Mouse (Mus musculus): ENCODE results near the gene Rab3il1.

Rab3il1 gene

DNA sequence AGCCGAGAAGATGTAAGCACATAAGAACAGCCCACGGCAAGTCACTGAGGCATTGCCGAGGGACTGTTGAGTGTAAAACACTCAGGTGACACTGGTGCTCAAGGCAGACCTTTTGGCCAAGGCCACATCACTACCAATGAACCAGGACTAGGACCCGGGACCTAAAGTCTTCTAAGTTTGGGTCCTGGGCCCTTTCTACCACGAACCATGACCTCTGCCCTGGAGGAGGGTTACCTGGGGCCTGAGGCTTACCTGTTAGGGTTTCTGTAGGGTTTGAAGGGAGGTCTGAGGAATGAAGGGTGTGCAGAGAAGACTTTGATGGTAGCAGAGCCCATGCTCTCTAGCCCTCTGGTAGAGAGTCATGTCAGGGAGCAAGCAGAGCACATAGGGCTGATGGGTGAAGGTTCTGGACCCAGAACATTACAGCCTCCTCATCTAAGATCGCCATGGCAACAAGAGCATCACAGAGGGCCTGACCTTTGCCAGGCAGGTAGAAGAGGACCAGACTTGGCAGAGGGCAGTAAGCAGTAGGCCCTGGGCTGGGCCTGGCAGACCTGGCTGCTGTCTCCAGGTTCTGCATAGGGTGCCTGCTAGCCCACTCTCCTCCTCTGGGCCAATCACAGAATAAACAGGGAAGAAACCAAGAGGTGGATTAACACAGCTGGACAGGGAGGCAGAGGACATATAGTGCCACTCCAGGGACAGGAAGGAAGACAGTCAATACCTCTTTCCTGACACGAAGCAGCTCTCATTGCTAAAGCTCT lies at the start of gene Rab3il1, which contains the start of gene Best1:
Rab3il1 (plus strand) TSS at position 464 of the 764 bp plus-strand sequence.
Best1 (minus strand) TSS at position 428 of the 764 bp plus-strand sequence.
- no peak for DNase-seq

DNA sequence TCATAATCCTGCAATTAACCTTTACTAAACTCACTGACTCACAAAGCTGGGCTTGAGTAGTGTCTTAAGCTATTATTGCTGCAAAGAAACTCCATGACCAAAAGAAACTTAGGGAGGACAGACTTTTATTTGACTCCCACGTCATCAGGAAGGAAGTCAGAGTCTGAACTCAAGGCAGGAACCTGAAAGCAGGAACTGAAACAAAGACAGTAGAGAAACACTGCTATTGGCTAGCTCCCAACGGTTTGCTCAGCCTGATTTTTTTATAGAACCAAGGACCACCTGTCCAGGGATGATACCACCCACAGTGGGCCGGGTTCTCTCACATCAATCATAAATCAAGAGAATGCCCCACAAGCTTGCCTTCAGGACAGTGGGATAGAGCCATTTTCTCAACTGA lies 49.1 kb upstream of the Rab3il1 start:
- DNase-seq: no peak

DNA sequence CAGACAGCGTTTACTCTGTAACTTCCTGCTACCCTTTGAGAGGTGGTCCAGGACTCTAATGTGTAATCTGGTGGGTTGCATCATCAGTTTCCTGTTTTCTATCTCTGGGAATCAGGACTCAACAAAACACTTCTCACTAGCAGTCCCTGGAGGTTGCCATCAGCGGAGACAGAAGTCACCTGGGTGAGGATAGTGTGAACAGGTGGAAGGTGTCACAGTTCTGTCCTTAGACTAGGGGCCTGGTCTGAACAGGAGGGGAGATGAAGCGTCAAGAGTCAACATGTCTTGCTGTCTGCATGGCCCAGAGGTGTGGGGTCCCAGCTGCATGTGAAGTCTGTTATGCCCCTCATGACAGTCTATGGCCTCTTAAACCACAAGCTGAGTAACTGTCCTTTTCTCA lies 48.6 kb upstream of the Rab3il1 start:
- no peak for DNase-seq

DNA sequence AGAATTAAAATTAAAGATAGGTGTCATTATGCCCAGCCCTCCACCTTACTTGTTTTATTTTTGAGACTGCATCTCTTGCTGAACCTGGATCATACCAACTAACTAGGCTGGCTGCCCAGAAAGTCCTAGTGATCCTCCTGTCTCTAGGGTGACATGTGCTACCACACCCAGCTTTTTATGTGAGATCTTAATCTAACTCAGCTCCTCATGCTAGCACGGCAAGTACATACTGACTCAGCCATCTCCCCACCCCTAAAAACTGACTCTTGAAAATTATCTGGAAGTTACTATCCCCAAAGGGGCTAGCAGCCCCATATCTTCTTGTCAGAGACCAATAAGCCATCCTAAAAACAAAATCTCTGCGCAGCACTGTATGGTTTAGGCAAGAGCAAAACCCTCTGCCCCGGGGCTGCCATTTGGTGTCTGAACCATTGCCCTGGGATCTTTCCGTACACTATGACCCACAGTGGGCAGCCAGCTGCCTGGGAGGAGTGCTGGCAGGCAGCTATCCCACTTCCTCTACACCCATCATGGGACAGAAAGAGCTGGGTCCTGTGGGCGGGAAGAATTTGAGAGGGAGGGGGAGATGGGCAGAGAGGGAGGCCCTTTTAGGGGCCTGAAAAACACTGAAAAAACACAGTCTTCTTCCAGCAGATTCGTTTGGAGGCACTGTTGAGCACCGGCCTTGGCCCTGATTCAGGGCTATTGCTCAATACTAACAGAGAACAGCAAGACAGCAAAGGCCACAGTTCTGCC lies 47.2 kb upstream of the Rab3il1 start:
- peak; percentile 88 for DNase-seq

DNA sequence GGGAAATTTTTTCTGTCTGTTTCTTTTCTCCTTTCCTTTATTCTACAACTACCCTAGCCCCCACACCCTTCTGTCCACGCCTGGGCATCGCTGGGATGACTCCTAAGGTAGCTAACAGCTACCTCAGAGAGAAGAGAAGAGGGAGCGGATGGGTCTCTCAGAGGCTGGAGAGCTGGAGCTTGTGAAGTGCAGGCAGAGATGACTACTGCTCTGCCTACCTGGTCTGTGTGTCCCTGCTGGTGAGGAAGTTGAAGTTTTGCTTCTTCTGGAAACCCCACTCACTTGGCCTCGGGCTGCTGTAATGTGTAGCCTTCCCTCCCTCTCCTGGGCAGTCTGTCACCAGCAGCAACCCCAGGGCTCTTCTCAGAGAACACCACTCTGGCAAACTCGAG lies 46.7 kb upstream of the Rab3il1 start:
- peak; percentile 48 for DNase-seq

DNA sequence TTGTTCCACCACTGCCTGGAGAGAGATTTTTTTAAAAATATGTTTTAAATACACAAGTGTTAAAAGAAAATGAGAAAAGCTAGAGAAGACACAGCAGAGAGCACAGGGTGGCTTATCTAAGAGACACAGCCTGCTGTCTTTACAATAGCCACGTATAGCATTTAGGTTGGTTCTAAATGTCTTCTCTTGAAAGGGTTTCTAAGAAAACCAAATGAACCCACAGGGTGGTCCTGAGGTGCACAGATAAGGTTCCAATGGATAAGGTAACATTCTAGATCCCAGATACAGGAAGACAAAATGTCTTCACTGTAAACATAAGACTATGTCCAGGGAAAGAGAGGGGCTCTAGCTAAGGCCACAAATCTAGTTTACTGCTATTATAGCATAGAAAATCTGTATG lies 46.0 kb upstream of the Rab3il1 start:
- DNase-seq: no peak

DNA sequence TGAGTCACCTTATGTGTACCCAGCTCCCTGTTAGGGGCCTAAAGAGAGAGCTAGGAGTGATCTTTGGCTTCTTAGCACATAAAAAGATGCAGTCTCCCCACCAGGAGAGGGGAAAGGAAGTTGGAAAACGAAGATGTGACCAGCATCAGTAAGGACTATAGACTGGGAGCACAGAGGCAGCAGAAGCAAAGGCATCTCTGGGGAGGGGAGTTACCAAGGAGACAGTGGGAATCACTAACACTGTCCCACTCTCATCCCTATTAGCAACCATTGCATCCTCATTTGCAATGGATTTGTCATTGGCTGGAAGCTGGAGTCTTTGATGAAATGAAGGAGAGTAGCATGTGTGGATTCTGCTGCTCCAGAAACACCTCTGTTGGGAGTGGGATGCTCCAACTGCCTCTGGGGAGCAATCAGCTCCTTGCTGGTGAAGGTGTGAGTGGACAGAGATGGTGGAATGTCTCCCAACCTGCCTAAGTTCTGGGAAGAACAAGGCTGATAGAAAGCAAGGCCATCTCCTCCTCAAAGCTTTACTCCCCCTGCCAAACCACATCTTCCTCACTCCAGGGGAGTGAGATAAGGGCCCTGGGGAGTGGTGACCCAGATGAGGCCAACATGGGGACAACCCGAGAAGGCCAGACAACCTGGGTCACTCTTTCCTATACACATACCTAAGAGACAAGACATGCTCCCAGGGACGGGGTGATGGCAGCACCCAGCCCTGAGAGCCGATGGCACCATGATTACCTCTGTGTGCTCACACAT lies 44.7 kb upstream of the Rab3il1 start:
- DNase-seq: no peak

DNA sequence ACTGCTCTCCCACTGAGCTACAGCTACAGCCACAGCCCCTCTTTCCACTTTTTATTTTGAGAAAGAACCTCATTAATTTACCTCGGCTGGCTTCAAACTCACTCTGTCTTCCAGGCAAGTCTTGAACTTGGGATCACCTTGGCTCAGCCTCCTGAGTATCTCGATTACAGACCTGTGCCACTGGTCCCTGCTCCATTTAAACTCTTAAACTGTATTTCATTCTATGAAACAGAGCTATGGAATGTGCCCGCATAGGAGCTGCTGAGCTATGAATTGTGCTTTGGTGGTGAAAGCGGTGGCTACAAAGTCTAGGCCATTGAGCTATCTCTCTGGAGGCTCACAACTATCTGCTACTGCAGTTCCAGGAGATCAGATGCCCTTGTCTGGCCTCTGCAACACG lies 43.5 kb upstream of the Rab3il1 start:
- DNase-seq: no peak

DNA sequence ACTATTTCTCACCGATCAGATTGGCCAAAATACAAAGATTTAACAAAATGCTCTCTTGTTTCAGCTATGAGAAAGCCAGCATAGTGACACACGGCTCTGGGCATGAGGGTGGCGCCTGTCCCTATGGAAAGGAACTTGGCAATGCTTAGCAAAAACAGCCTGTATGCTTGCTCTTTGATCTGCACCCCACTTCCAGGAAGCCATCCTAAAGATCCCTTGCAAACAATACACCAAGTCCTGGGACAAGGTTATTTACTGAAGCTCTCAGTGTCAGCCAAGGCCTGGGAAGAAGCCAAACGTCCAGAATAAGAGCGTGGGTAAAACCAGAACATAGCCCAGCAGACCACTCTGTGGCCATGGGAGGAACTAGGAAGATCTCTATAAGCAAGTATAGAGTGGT lies 40.7 kb upstream of the Rab3il1 start:
- DNase-seq: no peak

DNA sequence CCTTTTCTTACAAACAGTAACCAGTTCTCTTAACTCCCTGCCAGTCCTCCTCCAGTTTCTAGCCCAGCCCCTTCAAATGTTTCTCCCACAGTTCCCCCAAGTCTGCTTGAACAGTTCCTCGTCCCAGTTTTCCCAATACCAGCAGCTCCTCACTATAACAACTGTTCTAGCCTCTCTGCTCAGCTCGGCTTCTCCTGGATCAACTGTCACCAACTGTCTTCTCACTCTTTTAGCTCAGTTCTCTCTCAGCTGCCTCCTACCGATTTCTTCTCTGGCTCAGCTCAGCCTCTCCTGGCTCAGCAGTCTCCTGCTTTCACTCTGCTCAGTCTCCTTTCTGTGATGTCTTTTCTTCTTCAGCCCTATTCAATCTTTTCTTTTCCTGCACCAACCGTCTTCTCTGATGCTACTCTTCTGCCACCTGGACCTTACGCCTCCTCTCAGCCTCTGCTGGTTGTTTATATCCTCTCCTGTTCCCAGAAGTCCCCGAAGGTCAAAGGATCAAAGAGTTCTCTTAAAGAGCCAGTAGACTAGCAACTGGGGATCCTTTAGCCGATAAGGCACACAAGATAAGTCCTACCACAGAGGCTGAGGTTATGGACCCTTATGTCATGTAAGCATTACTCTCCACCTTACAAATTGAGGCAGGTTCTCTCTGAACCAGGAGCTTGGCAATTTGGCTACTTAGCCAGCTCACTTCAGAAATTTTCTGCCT lies 37.1 kb upstream of the Rab3il1 start:
- no peak for DNase-seq

DNA sequence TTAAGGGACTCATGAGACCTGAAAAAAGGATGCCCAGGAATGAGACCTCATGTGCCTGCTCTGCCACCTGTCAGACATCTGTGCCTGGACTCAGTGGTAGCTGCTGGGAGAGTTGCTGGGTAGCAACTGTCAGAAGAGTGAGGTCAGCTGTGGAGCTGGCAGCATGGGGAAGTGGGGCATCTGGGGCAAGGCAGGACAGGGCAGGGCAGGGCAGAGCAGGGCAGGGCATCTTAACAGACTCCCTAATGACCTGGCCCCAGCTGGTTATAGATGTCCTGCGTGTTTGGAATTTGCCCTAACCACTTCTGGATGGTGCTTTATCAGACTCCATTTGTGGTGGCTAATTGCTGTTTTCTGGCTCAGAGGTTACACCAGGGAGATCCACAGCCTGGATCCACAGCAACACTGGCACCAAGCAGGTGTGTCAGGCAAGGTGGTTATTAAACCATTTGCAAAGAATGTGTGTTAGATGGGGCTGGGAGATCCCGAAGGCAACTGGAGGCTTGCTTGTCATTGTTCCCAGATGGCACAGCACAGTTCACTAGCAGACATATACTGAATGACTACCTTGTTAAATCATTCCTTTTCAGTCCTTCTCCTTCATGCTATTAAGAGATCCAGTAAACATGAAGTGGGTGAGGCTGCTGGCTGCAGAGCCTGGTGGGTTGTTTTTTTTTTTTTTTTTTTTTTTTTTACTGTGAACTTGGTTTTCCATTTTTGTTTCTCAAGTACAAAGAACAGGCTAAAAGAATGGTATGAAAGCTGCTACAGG lies 35.2 kb upstream of the Rab3il1 start:
- DNase-seq: no peak

DNA sequence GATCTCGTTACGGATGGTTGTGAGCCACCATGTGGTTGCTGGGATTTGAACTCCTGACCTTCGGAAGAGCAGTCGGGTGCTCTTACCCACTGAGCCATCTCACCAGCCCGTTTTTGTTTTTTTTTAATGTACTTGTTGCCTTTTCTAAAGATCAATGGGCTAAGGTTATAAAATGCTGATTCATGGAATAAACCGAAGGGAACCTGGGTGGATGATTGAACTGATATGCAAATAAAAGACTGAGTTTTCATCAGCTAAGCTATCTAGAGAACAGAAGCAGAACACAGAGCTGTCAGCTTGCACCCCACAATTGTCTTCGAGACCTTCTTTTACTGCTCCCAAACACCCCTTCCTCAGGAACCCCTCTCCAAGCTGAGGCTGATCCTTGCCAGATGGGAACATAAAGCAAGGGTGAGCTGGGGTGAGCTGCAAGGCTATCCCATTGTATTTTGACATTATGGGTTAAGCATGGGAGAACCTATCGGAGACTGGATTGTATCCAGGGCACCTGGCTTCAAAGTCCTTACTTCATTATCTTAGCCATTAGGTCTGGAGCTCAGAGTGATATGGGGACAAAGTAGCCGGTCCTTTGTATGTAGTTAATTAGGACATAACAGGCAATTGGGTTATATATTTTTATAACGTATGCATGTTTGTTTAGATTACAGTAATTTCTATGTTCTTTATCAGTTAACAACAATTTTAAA lies 33.2 kb upstream of the Rab3il1 start:
- DNase-seq: no peak

DNA sequence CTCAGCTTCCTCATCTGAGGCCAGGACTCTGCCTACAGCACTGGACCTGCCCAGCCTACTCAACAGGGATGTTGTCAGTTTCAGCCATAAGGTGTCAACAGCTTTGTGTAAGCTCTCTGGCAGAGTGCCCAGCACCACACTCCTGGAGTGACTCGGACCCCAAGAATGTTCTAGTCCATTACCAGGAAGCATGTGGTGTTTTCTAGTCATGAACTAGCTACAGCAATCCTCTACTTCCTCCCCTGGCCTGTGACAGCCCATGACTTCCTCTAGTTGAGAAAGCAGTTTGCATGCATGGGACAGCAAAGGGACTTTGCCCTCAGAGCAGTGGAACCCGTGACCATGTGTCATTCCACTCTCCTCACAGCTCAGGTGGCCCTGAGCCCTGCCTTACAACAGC lies 26.6 kb upstream of the Rab3il1 start:
- peak; percentile 58 for DNase-seq

DNA sequence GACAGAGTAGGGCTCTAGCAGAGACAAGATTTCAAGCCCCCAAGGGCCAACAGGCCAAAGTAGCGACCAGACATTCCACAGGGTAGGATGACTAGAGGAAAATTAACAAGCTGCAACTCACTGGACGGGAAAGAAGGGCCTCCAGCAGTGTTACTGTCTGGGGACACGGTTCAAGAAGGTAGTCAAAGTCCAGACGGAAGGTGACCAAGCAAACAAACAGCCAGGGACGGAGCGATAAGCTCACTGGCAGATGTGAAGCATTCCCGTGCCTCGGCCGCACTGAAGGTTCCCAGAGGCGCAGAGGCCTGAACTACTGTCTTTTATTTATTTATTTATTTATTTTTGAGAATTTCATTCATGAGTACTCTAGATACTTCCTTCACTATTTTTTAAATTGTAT lies 24.4 kb upstream of the Rab3il1 start:
- DNase-seq: no peak

DNA sequence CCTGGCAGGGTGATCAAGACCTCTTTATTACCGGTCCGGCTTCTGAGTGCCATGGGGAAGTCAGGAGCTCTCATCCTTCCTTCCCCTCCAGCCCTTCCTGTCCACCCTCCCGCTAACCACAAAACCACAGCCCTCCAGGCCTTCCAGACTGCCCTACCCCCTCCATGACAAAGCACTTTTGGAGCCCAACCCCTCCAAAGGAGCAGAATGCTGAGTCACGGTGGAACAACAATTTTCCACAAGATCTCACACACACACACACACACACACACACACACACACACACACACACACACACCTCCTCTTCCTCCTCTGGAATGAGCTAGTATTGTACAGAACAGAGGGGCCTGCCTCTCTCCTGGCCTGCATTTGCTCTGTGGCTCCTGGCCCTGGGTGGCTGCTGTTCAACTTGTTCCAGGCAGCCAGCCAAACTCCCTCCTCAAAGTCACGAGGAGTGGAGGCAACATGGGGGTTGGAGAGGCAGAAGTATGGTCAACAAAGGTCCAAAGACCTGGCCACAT lies 23.0 kb upstream of the Rab3il1 start:
- DNase-seq: peak; percentile 87

DNA sequence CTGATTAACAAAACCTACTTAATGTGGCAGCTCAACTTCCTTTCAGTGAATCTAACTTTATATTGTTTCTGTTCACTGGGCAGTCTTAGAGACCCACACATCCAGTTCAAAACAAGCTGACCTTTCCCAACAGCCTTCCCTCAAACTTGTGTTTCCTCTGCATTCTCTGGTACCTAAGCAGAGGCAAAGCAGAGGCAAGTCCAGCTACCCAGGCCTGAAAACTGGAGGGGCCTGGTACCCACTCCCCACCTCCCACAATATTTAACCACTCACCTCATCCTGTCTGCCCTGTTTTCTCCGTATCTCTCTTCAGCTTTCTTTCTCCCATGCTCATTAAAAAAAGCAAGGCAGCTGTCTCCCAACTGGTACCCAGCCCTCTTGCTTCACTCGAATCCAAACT lies 22.3 kb upstream of the Rab3il1 start:
- no peak for DNase-seq

DNA sequence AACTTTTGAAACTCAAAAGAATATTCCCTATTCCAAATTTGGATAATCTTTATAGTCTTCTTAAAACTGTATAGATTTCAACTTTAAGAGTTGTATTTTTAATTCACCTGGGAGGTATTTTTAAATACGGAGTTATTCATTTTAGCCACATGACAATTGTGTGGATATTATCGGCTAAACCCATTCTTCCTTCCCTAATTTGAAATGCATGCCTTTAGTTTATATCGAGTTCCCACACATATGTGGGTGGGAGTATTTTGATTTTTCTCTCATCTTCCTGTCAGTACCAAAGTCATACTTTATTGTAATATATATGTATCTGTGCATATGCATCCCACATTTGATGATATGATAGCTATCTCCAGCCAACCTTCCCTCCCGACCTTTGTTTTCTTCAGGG lies 21.2 kb upstream of the Rab3il1 start, which contains the start of gene Fth1:
Fth1 (plus strand) TSS at position 341 of the 400 bp plus-strand sequence.
- DNase-seq: no peak

DNA sequence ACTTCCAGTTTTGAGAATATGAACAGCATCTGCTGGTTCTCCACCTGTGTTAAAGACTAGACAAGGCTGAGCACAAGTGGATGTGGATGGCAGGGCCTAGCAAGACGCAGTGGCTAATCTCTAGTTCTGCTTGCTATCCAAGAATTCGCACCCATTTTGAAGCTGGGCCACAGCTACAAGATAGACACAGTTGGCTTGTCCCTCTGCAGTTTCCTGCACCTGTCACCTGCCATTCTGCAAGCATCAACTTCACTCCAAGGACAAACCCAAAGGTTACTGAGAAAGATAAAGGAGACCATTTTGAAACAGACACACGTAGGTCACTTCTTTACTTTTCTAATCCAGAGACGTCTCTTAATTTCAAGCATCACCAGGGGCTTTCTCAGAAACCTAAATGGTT lies 19.8 kb upstream of the Rab3il1 start:
- no peak for DNase-seq

DNA sequence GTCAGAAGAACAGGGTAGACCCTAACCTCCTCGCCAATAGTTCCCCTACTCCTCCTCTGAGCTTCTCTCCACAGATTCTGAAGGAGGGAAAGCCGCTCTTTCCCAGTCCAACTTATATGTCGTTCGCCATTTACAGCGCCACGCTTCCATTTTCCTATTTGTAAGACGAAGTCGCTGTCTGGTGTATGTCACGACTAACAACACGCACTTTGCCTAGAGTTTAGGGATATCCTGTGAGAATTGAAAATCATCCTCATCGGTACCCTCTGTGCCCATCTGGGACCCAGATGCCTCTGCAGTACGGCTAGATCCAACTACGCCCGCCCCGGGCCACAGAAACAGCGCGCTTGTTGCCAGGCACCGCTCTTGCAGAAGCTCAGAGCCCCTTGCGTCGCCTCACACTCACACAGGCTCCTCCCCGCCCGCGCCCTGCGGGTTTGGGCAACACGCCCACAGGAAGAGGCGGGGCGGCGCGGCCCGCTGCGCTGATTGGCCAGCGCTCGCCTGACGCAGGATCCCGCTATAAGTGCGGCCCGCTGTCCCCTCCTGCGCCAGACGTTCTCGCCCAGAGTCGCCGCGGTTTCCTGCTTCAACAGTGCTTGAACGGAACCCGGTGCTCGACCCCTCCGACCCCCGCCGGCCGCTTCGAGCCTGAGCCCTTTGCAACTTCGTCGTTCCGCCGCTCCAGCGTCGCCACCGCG lies 19.2 kb upstream of the Rab3il1 start:
- peak; percentile 97 for DNase-seq

DNA sequence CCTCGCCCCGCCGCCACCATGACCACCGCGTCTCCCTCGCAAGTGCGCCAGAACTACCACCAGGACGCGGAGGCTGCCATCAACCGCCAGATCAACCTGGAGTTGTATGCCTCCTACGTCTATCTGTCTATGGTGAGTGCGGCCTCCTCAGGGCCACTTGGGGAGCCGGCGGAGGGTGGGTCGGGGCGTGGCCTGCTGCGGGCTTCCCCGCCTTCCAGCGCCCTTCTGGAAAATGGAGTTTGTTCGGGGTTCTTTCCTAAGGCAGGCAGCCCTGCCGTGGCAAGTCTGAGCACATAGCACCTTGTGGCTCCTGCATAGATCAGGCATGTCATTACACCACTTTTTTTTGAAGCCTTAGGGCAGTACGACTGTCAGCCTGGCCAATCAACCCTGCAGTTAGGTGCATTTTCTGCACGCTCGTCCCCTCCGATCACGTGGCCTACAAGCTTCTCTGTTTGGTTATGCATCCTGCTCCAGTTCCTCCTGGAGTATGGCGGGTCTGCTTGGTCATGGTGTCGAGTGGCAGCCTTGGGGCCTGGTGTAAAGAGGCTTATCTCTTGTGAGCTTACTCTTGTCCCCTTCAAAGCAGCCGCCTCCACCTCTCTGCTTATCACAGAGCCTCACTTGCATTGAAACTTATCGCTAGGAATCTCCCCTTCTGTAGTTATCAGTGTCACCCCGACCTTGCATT lies 18.5 kb upstream of the Rab3il1 start:
- DNase-seq: peak; percentile 76

Data from lung, postnatal 14 days (tissue).